Mouse (Mus musculus): ENCODE data around the gene Gm30191.
"Not testable (repeated sequence)": the region's sequence is repeated elsewhere in the genome, so short reads cannot be mapped to it uniquely, and the experiment has no call there.

Gm30191 gene

DNA sequence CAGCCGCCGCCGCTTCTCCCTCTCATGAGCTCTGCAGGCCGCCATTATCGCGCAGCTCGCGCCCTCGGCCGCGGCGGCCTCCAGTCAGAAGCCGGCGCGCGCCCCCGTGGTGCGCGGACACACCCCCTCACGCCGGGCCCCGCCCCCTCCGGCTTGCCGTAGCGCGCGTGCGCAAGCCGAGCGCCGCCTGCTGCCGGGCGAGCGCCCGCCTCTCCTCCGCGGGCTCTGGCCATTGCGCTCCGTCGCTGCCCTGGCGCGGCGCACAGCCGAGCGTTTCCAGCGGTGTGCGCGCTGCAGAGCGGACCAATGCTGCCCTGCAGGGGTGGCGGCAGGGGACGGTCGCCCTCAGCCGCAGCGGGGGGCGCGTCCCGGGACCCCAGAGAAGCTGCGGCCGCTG lies 40.4 kb downstream of the Gm30191 start:
- DNase-seq: peak; percentile 98 to 99

GRCm38 (mm10) chr4:134287575-134288025 lies 40.9 kb downstream of the Gm30191 start, which contains the start of gene Pdik1l:
TSS of gene Pdik1l (minus strand) at chr4:134287895.
- DNase-seq: peak; percentile 86 to 89

GRCm38 (mm10) chr4:134288397-134289256 lies 41.9 kb downstream of the Gm30191 start:
- peak in 1 of 2 experiments; percentile 21 for DNase-seq

DNA sequence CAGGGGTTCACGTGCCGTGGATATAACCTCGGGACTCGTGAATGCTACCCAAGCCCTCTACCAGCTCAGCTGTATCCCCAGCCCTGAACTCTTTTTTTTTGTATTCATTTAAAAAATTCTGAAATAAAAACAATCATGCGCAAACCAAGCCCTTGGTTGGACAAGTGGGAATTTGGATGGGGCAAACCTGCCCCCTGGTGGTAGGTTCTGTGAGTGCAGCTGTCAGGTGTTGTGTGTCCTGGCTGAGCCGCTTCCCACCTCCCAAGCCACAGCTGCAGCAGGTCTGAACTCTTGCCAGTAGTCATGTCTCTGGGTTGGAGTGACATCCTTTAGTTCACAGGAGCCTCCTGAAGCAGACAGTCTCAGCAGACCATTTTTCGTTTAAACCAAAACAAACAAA lies 45.3 kb downstream of the Gm30191 start:
- peak; percentile 86 to 92 for DNase-seq

DNA sequence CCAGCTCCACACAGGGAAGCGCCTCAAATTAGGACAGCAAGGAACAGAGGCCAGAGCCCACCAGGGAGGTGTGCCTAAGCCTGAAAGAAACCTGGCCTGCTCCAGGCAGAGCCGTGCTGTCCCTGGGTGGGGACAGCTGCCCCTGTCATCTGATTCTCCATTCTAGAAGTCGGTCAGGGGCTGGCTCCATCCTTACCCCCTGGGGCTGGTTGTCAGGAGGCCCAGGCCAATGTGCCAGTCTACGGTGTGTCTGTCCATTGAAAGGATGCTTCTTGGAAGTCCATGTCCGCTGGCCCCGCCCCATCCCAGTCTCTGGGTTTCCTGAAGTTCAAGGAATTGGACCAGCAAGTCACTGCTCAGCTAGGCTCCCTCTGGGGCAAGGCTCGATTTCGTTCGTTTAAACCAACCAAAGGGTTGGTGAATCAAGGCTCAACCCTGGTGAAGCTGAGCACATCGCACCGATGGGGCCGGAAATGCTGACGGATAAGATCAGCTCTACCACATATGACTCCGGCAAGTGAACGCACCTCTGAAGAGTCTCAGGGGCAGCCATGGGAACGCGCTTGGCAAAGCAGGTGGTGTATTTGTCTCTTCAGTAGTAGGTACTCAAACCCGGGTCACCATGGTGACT lies 46.4 kb downstream of the Gm30191 start:
- peak; percentile 72 to 78 for DNase-seq

DNA sequence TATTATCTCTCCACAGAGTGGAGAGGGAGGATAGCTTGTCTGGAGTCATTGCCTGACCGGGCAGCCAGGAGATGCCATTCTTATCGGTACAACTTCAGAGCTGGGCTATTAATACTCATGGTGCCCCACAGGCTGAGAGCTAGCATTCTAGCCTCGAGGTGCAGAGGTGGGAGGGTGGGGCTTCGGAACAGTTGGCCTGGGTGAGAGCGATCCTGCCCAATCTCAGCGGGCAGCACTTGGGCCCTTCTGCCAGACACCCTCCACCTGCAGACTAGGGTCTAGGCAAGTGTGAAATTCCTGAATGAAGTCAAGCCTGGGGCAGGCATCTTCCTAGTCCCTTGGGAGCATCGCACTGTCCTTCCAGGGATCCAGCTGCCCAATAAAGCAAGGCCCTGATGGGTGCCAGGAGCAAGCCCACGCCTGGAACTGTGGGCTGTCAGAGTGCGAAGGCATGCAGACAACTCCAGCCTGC lies 47.0 kb downstream of the Gm30191 start:
- DNase-seq: peak in 1 of 2 experiments; percentile 28

GRCm38 (mm10) chr4:134296096-134296495 lies 49.4 kb downstream of the Gm30191 start:
- DNase-seq: not testable (repeated sequence)

GRCm38 (mm10) chr4:134296523-134296922 lies 49.8 kb downstream of the Gm30191 start:
- no peak for DNase-seq

GRCm38 (mm10) chr4:134297369-134297768 lies 50.6 kb downstream of the Gm30191 start:
- DNase-seq: no peak

GRCm38 (mm10) chr4:134298626-134299497 lies 52.1 kb downstream of the Gm30191 start:
- DNase-seq: no peak

- no peak for DNase-seq
Measured at GRCm38 (mm10) chr4:134299498-134299810, 52.7 kb downstream of the Gm30191 start.
